ENCODE assay signal across 8 mouse cellular contexts in genomic region chr11:96829813-96830538, GRCm38 (mm10). TPM values are rescaled to one million over a fixed set of nuclear protein-coding genes. Genes with fewer than 3 reads are reported as not detected.
DNase-seq lines count a peak whose midpoint lies in the region; ATAC-seq and TF ChIP-seq lines count a peak whose summit lies in the region.

TSS of gene Nfe2l1 (minus strand) at chr11:96829968.

- peaks cover 31% of the 10 kb centered on the region for H3K36me3 ChIP-seq in hindbrain, embryonic 10.5 days
- H3K36me3 ChIP-seq in lung, postnatal 0 days (ENCODE audit: insufficient read depth, low read length), result 0 out of 2 replicates have a peak, but pooled peaks cover 5% of the 10 kb centered on the region

- H3K27me3 ChIP-seq in hindbrain, embryonic 10.5 days (ENCODE audit: insufficient read depth, poor library complexity, severe bottlenecking), result no peaks in the 10 kb centered on the region
- no peaks in the 10 kb centered on the region for H3K27me3 ChIP-seq in lung, postnatal 0 days (replicated peaks; ENCODE audit: insufficient read depth, low read length)

- H3K9ac ChIP-seq in lung, postnatal 0 days (replicated peaks; ENCODE audit: low read depth), result peak within 1 kb of the TSS; percentile 67

- H3K4me3 ChIP-seq in hindbrain, embryonic 10.5 days, result peak within 1 kb of the TSS; percentile 91
- peak within 1 kb of the TSS; percentile 81 for H3K4me3 ChIP-seq in lung, postnatal 0 days (ENCODE audit: low read depth, low read length)

- TF ChIP-seq CTCF in lung, postnatal 0 days (IDR thresholded peaks at IDR 0.05), result peak; percentile 27; the same call in 1 of the 2 replicates

- peak within 1 kb of the TSS; percentile 98 for H3K27ac ChIP-seq in hindbrain, embryonic 10.5 days
- peak within 1 kb of the TSS; percentile 98 for H3K27ac ChIP-seq in lung, postnatal 0 days (ENCODE audit: low read length)

- no peak for TF ChIP-seq EP300 in lung, postnatal 0 days (IDR thresholded peaks at IDR 0.05)

- under 1% methylated on average over 51 of the region's 51 CpGs for WGBS in hindbrain, embryonic 10.5 days
- WGBS in lung, postnatal 0 days, result under 1% methylated on average over 48 of the region's 51 CpGs

- H3K9me3 ChIP-seq in hindbrain, embryonic 10.5 days, result no peaks in the 10 kb centered on the region
- no peaks in the 10 kb centered on the region for H3K9me3 ChIP-seq in lung, postnatal 0 days (ENCODE audit: low read length)

- H3K4me2 ChIP-seq in lung, postnatal 0 days (replicated peaks; ENCODE audit: low read depth, low read length), result peak within 1 kb of the TSS; percentile 63

- DNase-seq in MN1 (ENCODE audit: low spot score), result peak; percentile 99
- DNase-seq in cerebellum, adult 9-10 months, result peak; percentile 100
- DNase-seq in hindbrain, embryonic 10.5 days (ENCODE audit: low spot score), result peak; percentile 98
- DNase-seq in layer of hippocampus, adult 9-11 months, result peak; percentile 100
- peak; percentile 100 for DNase-seq in lung, postnatal 0 days (ENCODE audit: low spot score)
- peak; percentile 90 for DNase-seq in ovary, postnatal 14 days (ENCODE audit: low spot score)
- DNase-seq in thymus, postnatal 14 days, result peak; percentile 98

- H3K4me1 ChIP-seq in hindbrain, embryonic 10.5 days (replicated peaks), result peaks cover 52% of the 10 kb centered on the region
- peaks cover 31% of the 10 kb centered on the region for H3K4me1 ChIP-seq in lung, postnatal 0 days (ENCODE audit: insufficient read depth, low read depth, low read length)

- ATAC-seq in frontal cortex, adult (ENCODE audit: low TSS enrichment), result peak; percentile 96
- peak; percentile 96 for ATAC-seq in lung, postnatal 0 days

RNA-seq across cellular contexts. Expression of gene Nfe2l1, which starts in this region (rescaled TPM):
- 65.7 and 71.8 TPM in 2 replicates for polyA plus RNA-seq in hindbrain, embryonic 10.5 days (2016; fragmentation: Nextera tagmentation; extraction: Ambion mirVana)
- polyA plus RNA-seq in lung, postnatal 0 days (2015; fragmentation: Nextera tagmentation; extraction: Ambion mirVana), result 51.8 and 54.5 TPM in 2 replicates

Comparison
In these comparisons a context has a peak if more than half of its experiments do, and no peak if none do; other contexts are left out.
1. Peak in every context shown above with its lines: DNase-seq, ATAC-seq, H3K4me3 ChIP-seq and H3K27ac ChIP-seq.